Mouse (Mus musculus) ES-Bruce4 (cell line): Measurements from ENCODE around the gene Pwp2. TPM values are rescaled to one million over a fixed set of nuclear protein-coding genes. Genes with fewer than 3 reads are reported as not detected.
A peak's percentile ranks its signal among the peaks of the same experiment; 100 is the strongest.

Source experiments
- H3K27ac ChIP-seq: 2 replicates; pipeline ENCODE4 v1.5.1; 2012; ENCODE audit warnings: low read length, inconsistent platforms; ENCODE audit not compliant: insufficient read depth
- H3K27me3 ChIP-seq: 2 replicates; pipeline ENCODE4 v1.6.1; 2012; ENCODE audit warnings: mild to moderate bottlenecking, low read length, inconsistent platforms; ENCODE audit not compliant: control insufficient read depth, poor library complexity, insufficient read depth, severe bottlenecking
- H3K36me3 ChIP-seq: 2 replicates; pipeline ENCODE4 v1.6.1; 2012; ENCODE audit warnings: inconsistent platforms, mild to moderate bottlenecking, low read length, moderate library complexity; ENCODE audit not compliant: control insufficient read depth, poor library complexity, insufficient read depth, severe bottlenecking
- H3K4me1 ChIP-seq: one replicate; pipeline ENCODE4 v1.8.1; 2011; ENCODE audit warnings: low read length; ENCODE audit not compliant: control insufficient read depth, insufficient read depth
- H3K4me3 ChIP-seq: 2 replicates; pipeline ENCODE4 v1.5.1; 2011; ENCODE audit warnings: low read depth, mild to moderate bottlenecking, low read length
- H3K9ac ChIP-seq: 2 replicates; pipeline ENCODE4 v1.6.1; 2012; ENCODE audit warnings: low read depth, mild to moderate bottlenecking, inconsistent platforms; ENCODE audit not compliant: poor library complexity, severe bottlenecking
- H3K9me3 ChIP-seq: replicated peaks from 2 replicates; pipeline ENCODE4 v1.6.1; 2012; ENCODE audit warnings: mild to moderate bottlenecking, low read length, inconsistent platforms; ENCODE audit not compliant: control insufficient read depth, poor library complexity, insufficient read depth, severe bottlenecking
- CTCF ChIP-seq: IDR thresholded peaks from one replicate; pipeline ENCODE4 v1.8.1; 2011; ENCODE audit warnings: low read depth, low read length
- EP300 ChIP-seq: IDR thresholded peaks from 2 replicates; pipeline ENCODE4 v1.6.1; 2011; ENCODE audit warnings: low read depth, low read length; ENCODE audit not compliant: insufficient read depth
- POLR2A ChIP-seq: IDR thresholded peaks from one replicate; pipeline ENCODE4 v1.8.1; 2011; ENCODE audit warnings: low read length; ENCODE audit not compliant: insufficient read depth
- polyA plus RNA-seq: library from polyadenylated mRNA; stranded (reverse); fragments of >200 nt; gene quantifications from 2 replicates; pipeline ENCODE4 v1.2.4, GENCODE M21; 2011; ENCODE audit warnings: low read depth; ENCODE audit not compliant: missing spikeins, insufficient read depth, insufficient read length

The Pwp2 gene
- polyA plus RNA-seq, 1 experiment, result 25.4 TPM

DNA sequence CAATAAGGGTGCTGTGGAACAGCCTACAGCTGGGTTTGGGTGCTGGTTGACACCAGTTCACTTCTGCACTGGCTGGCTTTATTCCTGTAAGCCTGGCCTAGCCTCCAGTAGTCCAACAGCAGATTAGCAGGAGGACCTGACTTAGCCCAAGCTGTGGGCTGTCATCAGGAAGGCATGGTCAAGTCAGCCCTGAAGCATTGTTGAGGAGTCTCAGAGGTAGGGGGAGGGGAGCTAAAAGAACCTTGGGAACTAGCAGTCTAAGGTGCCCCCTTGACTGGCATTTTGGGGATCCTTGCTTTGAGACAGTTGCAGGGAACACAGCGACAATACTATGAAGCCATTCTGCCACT is 44.7 kb downstream of the Pwp2 start:
- no peak overlapping the region for H3K9ac ChIP-seq
- H3K9me3 ChIP-seq, result no peaks in the 10 kb centered on the region
- no peak for TF ChIP-seq EP300
- TF ChIP-seq CTCF, result no peak
- TF ChIP-seq POLR2A, result no peak
- no peaks in the 10 kb centered on the region for H3K36me3 ChIP-seq
- no peak overlapping the region for H3K27ac ChIP-seq
- H3K4me1 ChIP-seq, result no peaks in the 10 kb centered on the region
- no peaks in the 10 kb centered on the region for H3K27me3 ChIP-seq
- H3K4me3 ChIP-seq, result no peak overlapping the region

DNA sequence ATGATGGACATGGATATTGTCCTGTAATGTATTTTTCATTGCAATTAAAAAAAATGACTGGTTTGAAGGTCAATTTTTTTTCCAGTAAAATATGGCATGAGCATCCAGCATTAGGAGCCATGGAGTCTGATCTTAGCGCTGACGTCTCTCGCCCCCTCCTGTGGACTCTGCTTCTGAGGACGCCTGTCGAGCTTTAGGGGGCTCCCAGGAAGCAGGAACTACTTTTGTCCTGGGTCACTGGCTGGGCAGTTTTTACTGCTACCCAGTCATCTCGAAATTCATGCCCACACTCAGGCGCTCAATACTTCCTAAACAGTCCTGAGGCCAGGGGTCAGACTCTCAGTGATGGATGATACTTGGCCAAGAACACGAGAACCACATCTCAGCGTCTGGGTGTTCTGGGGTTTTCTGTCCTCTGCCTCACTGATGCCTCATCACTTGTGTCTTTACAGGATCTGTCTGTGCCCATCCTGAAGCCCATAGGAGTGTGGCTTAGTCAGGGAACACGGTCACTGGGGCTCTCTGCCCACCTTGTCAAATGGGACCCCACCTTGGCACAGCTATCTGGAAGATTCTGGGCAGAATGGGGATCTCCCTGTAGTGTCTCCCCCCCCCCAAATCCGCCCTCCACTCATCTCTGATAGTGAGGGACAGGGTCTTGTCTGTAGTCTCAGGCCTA is 45.2 kb downstream of the Pwp2 start:
- no peak overlapping the region for H3K9ac ChIP-seq
- H3K4me3 ChIP-seq, result no peak overlapping the region
- no peaks in the 10 kb centered on the region for H3K9me3 ChIP-seq
- no peaks in the 10 kb centered on the region for H3K27me3 ChIP-seq
- TF ChIP-seq EP300, result no peak
- TF ChIP-seq POLR2A, result no peak
- TF ChIP-seq CTCF, result no peak
- no peaks in the 10 kb centered on the region for H3K36me3 ChIP-seq
- H3K4me1 ChIP-seq, result peaks cover under 1% of the 10 kb centered on the region
- no peak overlapping the region for H3K27ac ChIP-seq

DNA sequence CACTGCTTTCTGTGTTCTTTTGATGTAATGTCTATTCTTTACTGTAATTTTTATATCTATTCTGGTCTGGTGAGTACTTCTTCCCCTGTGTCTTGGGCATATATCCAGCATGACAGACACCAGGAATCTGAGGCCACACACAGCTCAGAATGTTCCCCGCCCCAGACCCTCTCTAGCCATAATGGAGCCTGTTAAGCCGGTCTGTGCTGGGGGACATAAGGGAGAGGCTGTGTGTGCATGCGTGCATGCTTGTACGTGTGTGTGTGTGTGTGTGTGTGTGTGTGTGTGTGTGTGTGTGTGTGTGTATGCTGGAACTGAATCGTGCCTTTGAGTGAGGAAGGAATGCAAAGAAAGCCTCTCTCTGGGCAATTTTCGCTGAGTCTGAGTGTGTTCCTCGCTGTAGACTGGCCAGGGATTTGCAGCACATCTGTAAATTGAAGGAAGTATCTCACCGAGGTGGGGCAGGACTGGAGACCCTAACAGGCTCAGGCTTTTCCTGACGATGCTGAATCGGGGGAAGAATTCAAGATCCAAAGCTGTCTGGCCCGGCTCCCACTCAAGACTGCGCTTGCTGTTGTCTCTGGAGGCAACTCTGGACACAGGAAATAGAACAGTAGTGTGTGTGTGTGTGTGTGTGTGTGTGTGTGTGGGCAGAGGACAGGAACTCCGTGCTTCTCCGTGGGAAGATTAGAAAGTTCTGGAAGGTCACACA is 46.0 kb downstream of the Pwp2 start:
- Histone ChIP-seq H3K36me3 (no peaks in the 10 kb centered on the region), H3K4me3 (no peak overlapping the region), H3K27ac (no peak overlapping the region), H3K27me3 (no peaks in the 10 kb centered on the region), H3K9ac (no peak overlapping the region), H3K4me1 (peaks cover 2% of the 10 kb centered on the region), H3K9me3 (no peaks in the 10 kb centered on the region)
- no peak for TF ChIP-seq POLR2A
- no peak for TF ChIP-seq EP300
- no peak for TF ChIP-seq CTCF

DNA sequence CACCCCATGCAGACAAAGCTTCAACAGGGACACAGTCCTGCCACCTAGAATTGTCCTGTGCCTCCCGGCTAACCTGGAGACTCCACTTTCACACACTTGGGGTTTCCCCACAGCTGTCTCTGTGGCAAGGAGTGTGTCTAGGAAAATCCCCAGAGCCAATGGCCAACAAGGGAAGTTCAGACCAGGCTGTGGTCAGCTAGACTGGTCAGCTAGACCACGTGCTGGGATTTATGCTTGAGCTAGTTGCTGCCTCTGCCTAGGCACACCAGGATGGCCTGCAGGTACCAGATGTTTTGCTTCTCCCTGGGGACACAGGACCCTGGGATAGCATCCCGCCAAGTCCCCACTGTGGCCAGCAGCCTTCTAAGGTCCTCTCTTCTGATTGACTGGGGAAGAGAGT is 47.8 kb downstream of the Pwp2 start:
- no peak overlapping the region for H3K27ac ChIP-seq
- H3K9ac ChIP-seq, result no peak overlapping the region
- no peaks in the 10 kb centered on the region for H3K27me3 ChIP-seq
- H3K4me3 ChIP-seq, result no peak overlapping the region
- H3K9me3 ChIP-seq, result no peaks in the 10 kb centered on the region
- no peak for TF ChIP-seq EP300
- TF ChIP-seq POLR2A, result no peak
- no peak for TF ChIP-seq CTCF
- peaks cover 2% of the 10 kb centered on the region for H3K4me1 ChIP-seq
- no peaks in the 10 kb centered on the region for H3K36me3 ChIP-seq

DNA sequence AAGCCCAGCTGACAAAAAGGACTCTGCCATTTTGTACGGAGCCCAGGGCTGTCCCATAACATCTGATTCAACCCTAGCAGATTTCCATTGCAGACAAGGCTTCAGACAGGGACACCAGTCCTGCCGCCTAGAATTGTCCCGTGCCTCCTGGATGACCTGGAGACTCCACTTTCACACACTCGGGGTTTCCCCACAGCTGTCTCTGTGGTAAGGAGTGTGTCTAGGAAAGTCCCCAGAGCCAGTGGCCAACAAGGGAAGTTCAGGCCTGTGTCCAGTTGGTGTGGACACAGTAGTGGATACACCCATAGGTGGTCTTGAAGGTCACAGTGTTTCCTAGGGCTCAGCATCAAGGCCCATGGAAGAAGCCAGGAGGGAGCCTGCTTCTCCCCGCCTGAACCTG is 49.0 kb downstream of the Pwp2 start:
- no peak for TF ChIP-seq EP300
- no peaks in the 10 kb centered on the region for H3K9me3 ChIP-seq
- no peaks in the 10 kb centered on the region for H3K36me3 ChIP-seq
- no peaks in the 10 kb centered on the region for H3K27me3 ChIP-seq
- H3K4me1 ChIP-seq, result peaks cover 2% of the 10 kb centered on the region
- no peak overlapping the region for H3K4me3 ChIP-seq
- H3K27ac ChIP-seq, result no peak overlapping the region
- no peak overlapping the region for H3K9ac ChIP-seq

DNA sequence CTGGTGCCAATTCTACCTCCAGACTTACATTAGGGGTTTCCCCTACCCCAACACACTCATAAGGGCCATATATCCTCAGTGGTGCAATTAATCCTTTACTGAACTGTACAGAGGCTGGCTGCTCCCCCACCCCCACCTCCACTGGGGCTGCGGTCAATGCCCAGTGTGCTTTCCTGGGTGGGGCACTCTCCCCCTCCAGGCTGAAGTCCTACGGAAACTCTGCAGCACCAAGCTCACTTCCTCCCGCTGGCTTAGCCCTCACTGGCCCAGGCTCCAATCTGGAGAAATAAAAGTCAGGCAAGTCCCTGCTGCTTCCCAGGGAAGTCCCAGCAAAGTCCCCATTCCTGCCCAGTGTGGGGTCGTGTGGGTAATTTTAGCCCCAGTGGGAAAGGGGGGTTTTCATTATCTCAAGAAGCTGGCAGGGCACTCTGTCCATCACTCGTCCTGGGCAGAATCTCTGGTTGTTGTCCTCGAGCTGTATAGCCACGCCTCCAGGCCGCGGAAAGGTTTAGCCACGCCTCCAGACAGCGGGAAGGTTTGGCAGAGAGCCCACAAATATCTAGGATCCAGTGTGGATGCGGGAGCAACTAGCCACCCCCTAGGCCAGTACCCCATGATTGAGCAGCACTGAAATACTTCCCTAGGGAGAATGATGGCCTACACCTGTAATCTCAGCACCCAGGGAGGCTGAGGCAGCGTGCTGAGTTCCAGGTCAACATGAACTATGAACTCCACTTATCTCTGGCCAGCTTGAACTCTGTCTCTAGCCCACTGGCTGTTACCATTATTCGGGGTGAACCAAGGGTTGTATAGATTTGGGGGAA is 49.8 kb downstream of the Pwp2 start:
- no peak overlapping the region; the same call in 1 of the 2 replicates for H3K4me3 ChIP-seq

More for the DNA sequence above, 49.8 kb downstream of the Pwp2 start:
- H3K36me3 ChIP-seq, result no peaks in the 10 kb centered on the region
- H3K27ac ChIP-seq, result no peak overlapping the region
- no peaks in the 10 kb centered on the region for H3K27me3 ChIP-seq
- H3K4me1 ChIP-seq, result peaks cover 2% of the 10 kb centered on the region
- H3K9ac ChIP-seq, result 0 out of 2 replicates have a peak overlapping the region, but pooled peaks have one; percentile 12
- no peaks in the 10 kb centered on the region for H3K9me3 ChIP-seq
- TF ChIP-seq POLR2A (no peak), EP300 (no peak), CTCF (no peak)
